Mouse (Mus musculus): ENCODE results near the gene Smg9. TPM values are rescaled to one million over a fixed set of nuclear protein-coding genes. Genes with fewer than 3 reads are reported as not detected.
A peak's percentile ranks its signal among the peaks of the same experiment; 100 is the strongest.

The Smg9 gene
- polyA plus RNA-seq, 2 experiments from 2014 or later: 27.9 to 29.4 TPM

GRCm38 (mm10) chr7:24445266-24445926 lies 46.0 kb downstream of the Smg9 start:
- ATAC-seq: peak; percentile 31

GRCm38 (mm10) chr7:24446697-24447340 lies 47.4 kb downstream of the Smg9 start:
- peak; percentile 17 for ATAC-seq

GRCm38 (mm10) chr7:24448782-24449517 lies 49.5 kb downstream of the Smg9 start:
- no peak for ATAC-seq

- peak; percentile 42 for ATAC-seq
Measured at GRCm38 (mm10) chr7:24450585-24451017, 51.2 kb downstream of the Smg9 start.

GRCm38 (mm10) chr7:24451855-24452311 lies 52.5 kb downstream of the Smg9 start, which contains the start of gene Irgc1:
Gene Irgc1, minus strand, starts transcription at chr7:24452297.
- ATAC-seq: peak; percentile 79

- no peak for ATAC-seq
Measured at GRCm38 (mm10) chr7:24454199-24454598, 54.8 kb downstream of the Smg9 start.

- no peak for ATAC-seq
Measured at GRCm38 (mm10) chr7:24455726-24456125, 56.3 kb downstream of the Smg9 start.

- peak; percentile 98 for ATAC-seq
Measured at GRCm38 (mm10) chr7:24457726-24458370, 58.4 kb downstream of the Smg9 start.

GRCm38 (mm10) chr7:24459440-24459839 lies 60.0 kb downstream of the Smg9 start:
- ATAC-seq: no peak

GRCm38 (mm10) chr7:24459843-24460242 lies 60.4 kb downstream of the Smg9 start:
- no peak for ATAC-seq

- ATAC-seq: no peak
Measured at GRCm38 (mm10) chr7:24461376-24462051, 62.1 kb downstream of the Smg9 start.

- ATAC-seq: no peak
Measured at GRCm38 (mm10) chr7:24462388-24463319, 63.2 kb downstream of the Smg9 start, which contains the start of gene Plaur. Gene Plaur, plus strand, starts transcription at chr7:24462484.

- no peak for ATAC-seq
Measured at GRCm38 (mm10) chr7:24466835-24467234, 67.4 kb downstream of the Smg9 start.

GRCm38 (mm10) chr7:24467886-24468285 lies 68.5 kb downstream of the Smg9 start:
- ATAC-seq: peak; percentile 76

- ATAC-seq: no peak
Measured at GRCm38 (mm10) chr7:24469126-24469525, 69.7 kb downstream of the Smg9 start.

GRCm38 (mm10) chr7:24470356-24470755 lies 70.9 kb downstream of the Smg9 start:
- no peak for ATAC-seq

Other genes with a start within 250 kb of the Smg9 start
- 1 to 10 TPM in 1 of 2 experiments, under 1 TPM in 1; 0.73 to 1.8 TPM for gene Zfp114, start 224.6 kb upstream of the Smg9 start, polyA plus RNA-seq (2017; shearing (Covaris generic))
- gene Zfp111, start 188.2 kb upstream of the Smg9 start, polyA plus RNA-seq (2017; shearing (Covaris generic)): 1 to 10 TPM in 1 of 2 experiments, under 1 TPM in 1; 0.61 to 1.3 TPM
- 1 to 10 TPM; 2.2 to 3.7 TPM for gene Zfp109, start 162.1 kb upstream of the Smg9 start, polyA plus RNA-seq (2017; shearing (Covaris generic))
- under 1 TPM in 1 of 2 experiments, not detected in 1; 0.70 TPM for gene Zfp108, start 144.8 kb upstream of the Smg9 start, polyA plus RNA-seq (2017; shearing (Covaris generic))
- 1 to 10 TPM; 2.5 to 2.9 TPM for gene Zfp93, start 129.2 kb upstream of the Smg9 start, polyA plus RNA-seq (2017; shearing (Covaris generic))
- gene Zfp61, start 98.4 kb upstream of the Smg9 start, polyA plus RNA-seq (2017; shearing (Covaris generic)): 10 to 100 TPM; 19.4 to 27.8 TPM
- gene Zfp94, start 83.0 kb upstream of the Smg9 start, polyA plus RNA-seq (2017; shearing (Covaris generic)): 10 to 100 TPM; 10.6 to 13.8 TPM
- gene Tescl, start 65.7 kb upstream of the Smg9 start, polyA plus RNA-seq (2017; shearing (Covaris generic)): not detected
- gene Lypd5, start 50.4 kb upstream of the Smg9 start, polyA plus RNA-seq (2017; shearing (Covaris generic)): under 1 TPM in 1 of 2 experiments, not detected in 1; 0.19 TPM
- gene Kcnn4, start 29.4 kb upstream of the Smg9 start, polyA plus RNA-seq (2017; shearing (Covaris generic)): 100 to 1,000 TPM; 130 to 152 TPM
- under 1 TPM; 0.35 to 0.56 TPM for gene Irgc1, start 52.7 kb downstream of the Smg9 start, polyA plus RNA-seq (2017; shearing (Covaris generic))
- gene Plaur, start 62.9 kb downstream of the Smg9 start, polyA plus RNA-seq (2017; shearing (Covaris generic)): 1 to 10 TPM in 1 of 2 experiments, under 1 TPM in 1; 0.66 to 5.8 TPM
- not detected for gene Cadm4, start 82.4 kb downstream of the Smg9 start, polyA plus RNA-seq (2017; shearing (Covaris generic))
- under 1 TPM in 1 of 2 experiments, not detected in 1; 0.56 TPM for gene Zfp428, start 107.4 kb downstream of the Smg9 start, polyA plus RNA-seq (2017; shearing (Covaris generic))
- gene AC161166.1, start 112.8 kb downstream of the Smg9 start, polyA plus RNA-seq (2017; shearing (Covaris generic)): not detected
- gene Irgq, start 131.1 kb downstream of the Smg9 start, polyA plus RNA-seq (2017; shearing (Covaris generic)): 1 to 10 TPM in 1 of 2 experiments, under 1 TPM in 1; 0.68 to 1.5 TPM
- gene Pinlyp, start 146.5 kb downstream of the Smg9 start, polyA plus RNA-seq (2017; shearing (Covaris generic)): not detected
- 10 to 100 TPM; 35.3 to 46.2 TPM for gene Xrcc1, start 146.7 kb downstream of the Smg9 start, polyA plus RNA-seq (2017; shearing (Covaris generic))
- 10 to 100 TPM; 13.8 to 19.6 TPM for gene Ethe1, start 187.9 kb downstream of the Smg9 start, polyA plus RNA-seq (2017; shearing (Covaris generic))
- under 1 TPM in 1 of 2 experiments, not detected in 1; 0.31 TPM for gene Zfp575, start 188.0 kb downstream of the Smg9 start, polyA plus RNA-seq (2017; shearing (Covaris generic))
- gene Phldb3, start 211.1 kb downstream of the Smg9 start, polyA plus RNA-seq (2017; shearing (Covaris generic)): under 1 TPM in 1 of 2 experiments, not detected in 1; 0.90 TPM
- not detected for gene Lypd3, start 236.9 kb downstream of the Smg9 start, polyA plus RNA-seq (2017; shearing (Covaris generic))